Mouse (Mus musculus): ENCODE results near the gene Atg4a. TPM values are rescaled to one million over a fixed set of nuclear protein-coding genes. Genes with fewer than 3 reads are reported as not detected.

Atg4a gene
- 1 to 10 TPM; 7.5 to 8.5 TPM for total RNA-seq (2021)
- long read RNA-seq, partial matches to known transcripts, result 1 of 8 reads
- long read RNA-seq, other reads (novel, unspliced or antisense), result 4 of 8 reads

- peak; percentile 87 to 95 for DNase-seq (ENCODE audit: low spot score in 2 of 2)
Measured at GRCm38 (mm10) chrX:140956272-140956940, at the start of gene Atg4a, which contains the start of gene Psmd10. Gene Atg4a (plus strand): TSS chrX:140956907. Gene Psmd10 (minus strand): TSS chrX:140956728.

GRCm38 (mm10) chrX:140907360-140907759, 49.3 kb upstream of the Atg4a start, which contains the start of gene Vsig1:
Gene Vsig1 (plus strand): TSS chrX:140907608.
- DNase-seq (ENCODE audit: low spot score in 2 of 2), result no peak

GRCm38 (mm10) chrX:140921321-140921720, 35.4 kb upstream of the Atg4a start:
- DNase-seq (ENCODE audit: low spot score in 2 of 2), result no peak

GRCm38 (mm10) chrX:140932066-140932465, 24.6 kb upstream of the Atg4a start:
- DNase-seq (ENCODE audit: low spot score in 2 of 2), result peak in 1 of 2 experiments; percentile 6

DNA sequence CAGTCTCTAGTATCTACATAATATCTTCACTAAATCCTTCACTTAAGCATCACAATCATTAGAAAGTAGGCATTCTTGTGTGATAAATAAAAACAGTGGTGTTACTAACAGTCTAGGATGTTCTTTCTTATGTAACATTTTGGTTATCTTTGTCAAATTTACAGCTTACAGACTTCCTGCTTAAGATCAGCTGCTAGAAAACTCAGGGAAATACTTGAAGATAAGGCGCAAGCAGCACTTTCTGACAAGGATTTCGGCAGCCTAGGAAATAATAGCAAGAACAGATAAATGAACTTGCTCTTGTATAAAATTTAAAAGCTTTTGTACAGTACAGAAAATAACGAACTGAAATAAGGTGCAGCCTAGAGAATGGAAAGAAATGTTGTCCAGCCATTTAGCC, 23.4 kb upstream of the Atg4a start:
- no peak for DNase-seq (ENCODE audit: low spot score in 2 of 2)

- no peak for DNase-seq (ENCODE audit: low spot score in 2 of 2)
Measured at GRCm38 (mm10) chrX:140936271-140936670, 20.4 kb upstream of the Atg4a start.

DNA sequence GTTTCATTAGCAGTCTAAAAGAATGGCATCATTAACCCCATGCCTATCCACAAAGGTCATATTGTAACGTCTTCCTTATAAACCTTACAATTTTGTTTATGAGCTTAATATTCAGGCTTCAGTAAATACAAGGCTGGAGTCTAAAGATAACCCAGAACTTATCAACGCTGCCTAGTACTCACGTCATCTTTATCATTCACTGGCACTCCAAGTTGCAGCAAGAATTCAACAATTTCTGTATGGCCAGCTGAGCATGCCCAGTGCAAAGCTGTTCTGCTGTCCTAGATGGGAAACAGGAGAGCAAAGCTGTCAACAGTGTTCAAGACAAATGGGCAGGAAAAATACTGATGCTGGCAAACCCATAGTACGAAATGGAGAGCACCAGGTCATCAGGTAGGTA, 3.1 kb upstream of the Atg4a start:
- DNase-seq (ENCODE audit: low spot score in 2 of 2), result no peak

- no peak for DNase-seq (ENCODE audit: low spot score in 2 of 2)
Measured at GRCm38 (mm10) chrX:140956959-140957358, 252 bp downstream of the Atg4a start.

DNA sequence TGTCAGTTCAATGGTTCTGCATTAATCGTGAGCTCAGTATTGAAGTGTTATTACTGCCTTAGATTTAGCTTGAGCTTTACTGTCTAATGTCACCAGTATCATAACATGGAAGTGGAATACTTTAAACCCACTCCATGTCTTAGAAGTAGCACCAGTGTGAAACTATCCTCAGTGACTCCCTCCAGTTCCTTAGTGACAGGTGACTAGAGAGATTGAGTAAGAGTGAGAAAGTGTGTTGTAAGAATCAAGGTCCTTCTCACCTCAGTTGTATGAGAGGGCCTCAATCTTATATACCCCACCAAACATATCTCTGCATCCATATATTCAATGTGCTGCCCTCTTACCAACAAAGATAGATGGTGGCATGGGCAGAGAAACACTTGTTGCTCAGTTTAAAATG, 22.2 kb downstream of the Atg4a start:
- no peak for DNase-seq (ENCODE audit: low spot score in 2 of 2)

- peak; percentile 26 to 48 for DNase-seq (ENCODE audit: low spot score in 2 of 2)
Measured at GRCm38 (mm10) chrX:140979546-140979945, 22.8 kb downstream of the Atg4a start.

DNA sequence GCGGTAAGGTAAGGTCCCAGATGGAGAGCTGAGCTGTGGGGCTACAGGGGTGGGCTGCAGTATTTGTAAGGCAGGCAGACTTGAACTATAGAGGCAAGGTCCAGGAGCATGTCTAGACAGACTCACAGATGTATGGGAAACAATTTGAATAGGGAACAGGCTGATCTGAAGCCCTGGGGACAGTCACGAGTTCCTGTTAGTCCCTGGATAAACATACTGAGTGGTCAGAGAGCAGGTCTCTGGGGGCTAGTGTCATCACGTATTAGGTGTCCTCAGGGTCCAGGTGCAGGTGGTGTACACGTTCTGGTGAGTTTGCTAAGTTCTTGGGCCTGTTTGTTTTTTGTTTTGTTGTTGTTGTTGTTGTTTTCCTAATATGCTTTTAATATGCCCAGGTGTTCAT, 23.5 kb downstream of the Atg4a start:
- DNase-seq (ENCODE audit: low spot score in 2 of 2), result no peak

GRCm38 (mm10) chrX:140983206-140983960, 26.7 kb downstream of the Atg4a start:
- DNase-seq (ENCODE audit: low spot score in 2 of 2), result no peak

GRCm38 (mm10) chrX:140984795-140985194, 28.1 kb downstream of the Atg4a start:
- peak in 1 of 2 experiments; percentile 24 for DNase-seq (ENCODE audit: low spot score in 2 of 2)

DNA sequence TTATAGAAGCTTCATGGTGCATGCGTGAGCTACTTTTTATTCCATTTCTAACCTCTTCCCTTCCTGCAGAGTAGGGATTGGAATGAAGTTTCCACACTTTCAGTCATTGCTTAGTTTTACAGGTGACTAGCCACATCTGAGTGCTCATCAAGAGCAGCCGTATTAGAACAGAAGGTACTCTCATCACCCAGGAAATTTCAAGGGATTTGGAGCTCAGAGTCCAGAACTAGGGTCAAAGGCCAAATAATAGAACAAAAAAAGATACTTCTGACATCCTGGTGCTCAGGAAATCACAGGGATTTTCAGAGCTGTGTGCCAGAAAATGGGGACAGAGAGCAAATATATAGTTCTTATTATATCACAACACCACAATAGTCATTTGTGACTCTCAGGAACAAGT, 28.5 kb downstream of the Atg4a start:
- DNase-seq (ENCODE audit: low spot score in 2 of 2), result no peak

DNA sequence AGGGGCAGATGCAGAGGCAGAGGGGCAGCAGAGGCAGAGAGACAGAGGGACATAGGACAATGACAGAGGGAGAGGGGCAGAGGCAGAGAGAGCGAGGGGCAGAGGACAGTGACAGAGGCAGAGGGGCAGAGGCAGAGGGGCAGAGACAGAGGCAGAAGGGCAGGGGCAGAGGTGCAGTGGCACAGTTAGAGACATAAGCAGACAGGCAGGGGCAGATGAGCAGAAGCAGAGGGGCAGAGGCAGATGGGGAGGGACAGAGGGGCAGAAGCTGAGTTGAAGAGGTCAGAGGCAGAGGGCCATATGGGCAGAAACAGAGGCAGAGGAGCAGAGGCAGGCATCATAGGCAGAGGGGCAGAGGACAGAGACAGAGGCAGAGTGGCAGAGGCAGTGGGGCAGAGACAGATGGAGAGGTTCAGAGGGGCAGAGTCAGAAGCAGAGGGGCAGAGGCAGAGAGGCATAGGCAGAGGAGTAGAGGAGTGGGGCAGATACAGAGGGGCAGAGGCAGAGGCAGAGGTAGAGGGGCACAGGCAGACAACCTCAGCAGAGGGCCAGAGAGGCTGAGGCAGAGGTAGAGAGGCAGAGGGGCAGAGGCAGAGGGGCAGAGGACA, 40.3 kb downstream of the Atg4a start:
- DNase-seq (ENCODE audit: low spot score in 2 of 2), result no peak

DNA sequence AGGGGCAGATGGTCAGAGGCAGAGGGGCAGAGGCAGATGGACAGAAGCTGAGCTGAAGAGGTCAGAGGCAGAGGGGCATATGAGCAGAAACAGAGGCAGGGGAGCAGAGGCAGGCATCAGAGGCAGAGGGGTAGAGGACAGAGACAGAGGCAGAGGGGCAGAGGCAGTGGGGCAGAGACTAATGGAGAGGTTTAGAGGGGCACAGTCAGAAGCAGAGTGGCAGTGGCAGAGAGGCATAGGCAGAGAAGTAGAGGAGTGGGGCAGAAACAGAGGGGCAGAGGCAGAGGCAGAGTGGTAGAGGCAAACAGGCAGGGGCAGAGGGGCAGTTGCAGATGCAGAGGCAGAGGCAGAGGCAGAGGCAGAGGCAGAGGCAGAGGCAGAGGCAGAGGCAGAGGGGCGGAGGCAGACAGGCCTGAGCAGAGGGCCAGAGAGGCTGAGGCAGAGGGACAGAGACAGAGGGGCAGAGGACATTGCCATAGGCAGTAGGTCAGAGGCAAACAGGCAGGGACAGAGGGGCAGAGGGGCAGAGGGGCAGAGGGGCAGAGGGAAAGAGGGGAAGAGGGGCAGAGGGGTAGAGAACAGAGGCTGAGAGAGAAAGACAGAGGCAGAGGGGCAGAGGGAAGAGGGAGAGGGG, 41.3 kb downstream of the Atg4a start:
- DNase-seq (ENCODE audit: low spot score in 2 of 2), result no peak

- no peak for DNase-seq (ENCODE audit: low spot score in 2 of 2)
Measured at GRCm38 (mm10) chrX:140998885-140999284, 42.2 kb downstream of the Atg4a start.

- no peak for DNase-seq (ENCODE audit: low spot score in 2 of 2)
Measured at GRCm38 (mm10) chrX:141149705-141150104, 193.0 kb downstream of the Atg4a start.

- no peak for DNase-seq (ENCODE audit: low spot score in 2 of 2)
Measured at GRCm38 (mm10) chrX:141150290-141150689, 193.6 kb downstream of the Atg4a start.

DNA sequence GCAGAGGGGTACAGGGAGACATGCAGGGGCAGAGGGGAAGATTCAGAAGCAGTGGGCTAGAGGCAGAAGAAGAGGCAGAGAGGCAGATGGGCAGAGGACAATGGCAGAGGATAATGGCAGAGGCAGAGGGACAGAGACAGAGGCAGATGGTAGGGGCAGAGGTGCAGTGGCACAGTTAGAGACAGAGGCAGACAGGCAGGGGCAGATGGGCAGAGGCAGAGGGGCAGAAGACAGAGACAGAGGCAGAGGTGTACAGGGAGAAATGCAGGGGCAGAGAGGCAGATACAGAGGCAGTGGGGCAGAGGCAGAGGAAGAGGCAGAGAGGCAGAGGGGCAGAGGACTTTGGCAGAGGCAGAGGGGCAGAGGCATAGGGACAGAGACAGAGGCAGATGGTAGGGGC, 194.5 kb downstream of the Atg4a start:
- no peak for DNase-seq (ENCODE audit: low spot score in 2 of 2)

DNA sequence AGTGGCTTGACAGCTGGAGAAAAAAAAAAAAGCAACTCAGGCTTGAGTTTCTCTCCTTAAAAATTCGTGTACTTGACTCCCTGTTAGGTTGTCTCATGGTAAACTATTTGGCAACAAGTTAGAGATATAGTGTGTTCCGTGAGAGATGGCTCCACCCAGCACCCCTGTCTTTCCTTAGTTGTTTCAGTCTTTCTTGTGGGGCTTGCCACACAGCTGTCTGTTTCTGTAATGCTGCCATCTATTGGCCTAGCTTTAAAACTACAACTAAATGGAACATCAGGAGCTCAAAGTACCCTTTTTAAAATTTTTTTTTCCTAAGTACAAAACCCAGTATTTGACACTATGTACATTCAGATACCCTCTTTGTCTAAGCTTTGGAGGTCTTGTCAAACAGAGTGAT, 200.0 kb downstream of the Atg4a start:
- no peak for DNase-seq (ENCODE audit: low spot score in 2 of 2)

GRCm38 (mm10) chrX:141157626-141158025, 200.9 kb downstream of the Atg4a start:
- no peak for DNase-seq (ENCODE audit: low spot score in 2 of 2)

All from layer of hippocampus, adult 18-20 months (tissue).